15 mouse cellular contexts compared by ENCODE assay signal in the genomic region with DNA sequence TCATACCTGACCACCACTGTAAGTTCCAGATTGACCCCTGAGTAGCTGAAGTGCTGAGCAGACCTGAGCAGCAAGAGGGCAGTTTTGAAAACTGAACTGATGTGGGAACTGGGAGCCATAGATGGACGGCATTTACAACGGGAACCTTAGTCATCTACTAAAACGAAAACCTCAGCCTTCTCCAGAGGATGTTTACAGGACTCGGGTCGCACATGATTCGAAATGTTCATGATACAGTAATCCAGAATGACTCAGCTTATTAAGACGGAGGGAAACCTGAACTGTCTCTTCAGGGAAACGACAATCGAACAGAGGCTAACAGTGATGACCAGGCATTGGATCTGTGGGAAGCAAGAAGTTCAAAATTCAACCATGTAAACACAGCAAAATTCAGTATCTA. TPM values are rescaled to one million over a fixed set of nuclear protein-coding genes. Genes with fewer than 3 reads are reported as not detected.
"Had no signal": no experiment of that assay in that cellular context is flagged by ENCODE, and none has a peak within 500 bp of the region (broad histone marks: within the 10 kb centered on the region; RNA-seq: fewer than 3 reads in every experiment).

No protein-coding gene starts in this region.

- H3K4me2 ChIP-seq: lung, embryonic 14.5 days; midbrain, embryonic 12.5 days; neural tube, embryonic 12.5 days; stomach, embryonic 15.5 days had no signal

- H3K36me3 ChIP-seq: midbrain, embryonic 10.5 days; midbrain, embryonic 12.5 days; neural tube, embryonic 12.5 days; stomach, embryonic 15.5 days had no signal

- H3K4me3 ChIP-seq: midbrain, embryonic 10.5 days; midbrain, embryonic 12.5 days; neural tube, embryonic 12.5 days; stomach, embryonic 15.5 days had no signal

- DNase-seq: lung, adult 18-20 months; lung, embryonic 14.5 days; lung, postnatal 10 days; lung, postnatal 4 days; midbrain, embryonic 14.5 days; right cerebral cortex, postnatal 14 days; thymus, adult 2 months; thymus, postnatal 25 days; thymus, postnatal 4 days had no signal

- H3K27me3 ChIP-seq: midbrain, embryonic 12.5 days; neural tube, embryonic 12.5 days; stomach, embryonic 15.5 days had no signal

RNA-seq across cellular contexts. Expression of gene Tdrd6, which starts 10.9 kb away (rescaled TPM):
- polyA plus RNA-seq: lung, embryonic 14.5 days; lung, embryonic 16.5 days; midbrain, embryonic 12.5 days; spleen, adult 2 months had no signal
